Mouse (Mus musculus) G1E-ER4 (cell line): ENCODE results near the gene Zfp637. TPM values are rescaled to one million over a fixed set of nuclear protein-coding genes. Genes with fewer than 3 reads are reported as not detected.

Source experiments
- GATA1 ChIP-seq: IDR thresholded peaks from one replicate; pipeline ENCODE4 v1.8.0; 2012; ENCODE audit warnings: low read length, inconsistent platforms
- polyA plus RNA-seq: library from polyadenylated mRNA; stranded (reverse); fragments of >175 nt; gene quantifications from 2 replicates; pipeline ENCODE4 v1.2.3, GENCODE M21; 2012

The Zfp637 gene
- polyA plus RNA-seq, 1 experiment, result 13.2 TPM

DNA sequence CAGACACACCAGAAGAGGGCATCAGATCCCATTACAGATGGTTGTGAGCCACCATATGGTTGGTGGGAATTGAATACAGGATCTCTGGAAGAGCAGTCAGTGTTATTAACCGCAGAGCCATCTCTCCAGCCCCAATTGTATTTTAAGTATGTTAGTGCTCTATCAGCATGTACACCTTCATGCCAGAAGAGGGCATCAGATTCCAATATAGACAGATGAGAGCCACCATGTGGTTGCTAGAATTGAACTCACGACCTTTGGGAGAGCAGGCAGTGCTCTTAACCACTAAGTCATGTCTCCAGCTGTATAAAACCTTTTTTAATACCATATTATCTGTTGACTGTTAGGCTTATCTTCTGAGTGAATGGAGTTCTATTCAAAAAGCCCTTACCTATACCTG lies 10.8 kb downstream of the Zfp637 start:
- no peak for TF ChIP-seq GATA1

DNA sequence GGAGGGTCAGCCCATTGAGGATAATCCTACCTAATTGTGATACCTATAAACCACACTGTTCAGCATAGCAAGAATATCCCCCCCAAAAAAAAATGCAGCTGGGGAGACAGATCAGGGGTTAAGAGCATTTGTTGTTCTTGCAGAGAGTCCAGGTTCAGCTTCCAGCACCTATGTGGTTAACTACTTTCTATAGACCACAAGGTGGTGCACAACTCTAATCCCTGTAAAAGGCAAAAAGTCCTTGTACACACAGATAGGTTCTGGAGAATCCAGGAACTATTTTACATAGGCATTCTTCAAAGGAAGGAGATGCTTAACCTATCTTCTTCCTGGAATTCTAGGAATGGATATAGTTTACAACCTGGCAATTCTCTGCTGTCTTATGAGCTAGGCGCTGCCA lies 17.0 kb downstream of the Zfp637 start:
- TF ChIP-seq GATA1, result no peak

DNA sequence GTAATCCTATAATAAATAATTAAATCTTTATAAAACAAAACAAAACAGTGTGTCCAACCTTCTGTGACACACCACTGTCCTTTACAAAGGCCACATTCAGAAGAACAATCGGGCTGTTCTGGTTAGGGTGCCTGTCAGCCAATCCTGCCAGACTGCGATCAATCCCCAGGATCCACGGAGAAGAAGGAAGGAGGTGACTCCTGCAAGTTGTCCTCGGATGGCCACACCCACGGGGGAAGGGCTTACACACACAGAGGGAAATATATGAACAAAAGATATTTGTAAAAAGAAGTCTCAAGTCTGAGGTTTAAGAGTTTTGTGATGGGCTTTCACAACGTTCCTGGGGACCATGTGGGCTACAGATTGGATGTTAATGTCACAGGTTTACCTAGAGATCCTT lies 20.9 kb downstream of the Zfp637 start, which contains the start of gene Zfp239:
Gene Zfp239, plus strand, starts transcription at position 253 of the 400 bp plus-strand sequence.
- no peak for TF ChIP-seq GATA1

DNA sequence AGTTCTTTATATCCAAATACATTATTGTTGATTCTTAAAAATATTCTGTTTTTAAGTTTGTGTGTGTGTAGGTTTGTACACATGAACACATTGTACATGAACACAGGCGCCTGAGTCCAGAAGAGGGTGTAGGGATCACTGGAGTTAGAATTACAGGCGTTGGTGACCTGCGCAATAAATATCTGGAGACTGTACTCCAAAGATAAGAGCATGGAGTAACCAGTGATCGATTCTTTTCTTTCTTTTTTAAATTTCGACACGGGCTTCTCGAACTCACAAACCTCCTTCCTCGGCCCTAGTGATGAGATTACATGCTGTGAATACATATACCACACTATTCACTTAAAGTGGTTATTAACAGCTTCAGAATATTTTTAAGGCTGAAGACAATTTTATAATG lies 21.5 kb downstream of the Zfp637 start:
- TF ChIP-seq GATA1, result no peak

DNA sequence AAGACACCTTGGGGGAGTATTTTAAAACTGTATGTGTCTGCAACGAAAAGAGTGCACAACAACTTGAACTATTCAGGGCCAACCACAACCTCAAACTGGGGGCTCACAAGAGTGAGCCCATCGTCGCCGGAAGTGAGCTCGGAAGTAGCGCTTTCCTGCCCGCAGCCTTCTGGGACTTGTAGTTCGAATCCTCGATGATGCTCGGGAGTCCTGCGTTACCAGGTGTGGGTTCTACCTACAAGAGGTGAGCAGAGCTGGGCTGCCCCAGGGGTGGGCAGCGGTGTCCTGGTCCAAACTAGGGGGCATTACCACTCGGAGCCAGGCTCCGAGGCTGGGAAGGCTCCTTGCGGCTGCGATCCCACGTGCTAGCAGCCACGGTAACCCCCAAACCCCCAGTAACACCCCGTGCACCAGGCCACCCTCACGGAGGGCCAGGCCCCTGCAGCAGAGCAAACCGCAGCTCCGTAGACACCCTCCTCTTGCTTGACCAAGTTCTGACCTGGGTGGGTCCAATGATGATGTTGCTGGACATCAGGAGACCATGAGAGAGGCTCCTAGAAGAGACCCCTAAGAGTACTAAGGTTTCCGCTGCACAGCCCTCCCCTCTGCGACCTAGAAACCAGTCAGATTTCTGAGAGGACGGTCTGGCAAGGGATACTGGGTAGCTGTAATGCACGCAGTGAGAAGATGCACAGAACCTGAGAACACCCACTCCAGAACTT lies 22.1 kb downstream of the Zfp637 start:
- TF ChIP-seq GATA1, result no peak

DNA sequence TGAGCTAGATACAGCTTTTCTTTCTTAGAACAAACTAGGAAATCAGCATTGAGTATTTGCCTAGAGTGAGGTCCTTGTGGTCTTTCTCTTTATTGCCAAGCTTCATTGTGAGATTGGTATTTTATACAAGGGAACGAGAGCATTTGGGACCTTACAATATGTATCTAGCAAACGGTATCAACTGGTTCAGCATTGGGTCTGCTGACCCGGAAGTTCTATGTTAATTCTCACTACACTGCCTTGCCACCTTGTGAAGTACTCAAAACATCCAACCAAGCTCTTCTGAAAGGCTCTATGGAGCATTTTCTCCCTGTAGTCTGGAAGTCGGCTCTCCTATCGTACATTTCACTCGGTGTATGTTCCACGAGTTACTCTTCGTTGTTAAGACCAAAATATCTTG lies 22.8 kb downstream of the Zfp637 start:
- TF ChIP-seq GATA1, result no peak

DNA sequence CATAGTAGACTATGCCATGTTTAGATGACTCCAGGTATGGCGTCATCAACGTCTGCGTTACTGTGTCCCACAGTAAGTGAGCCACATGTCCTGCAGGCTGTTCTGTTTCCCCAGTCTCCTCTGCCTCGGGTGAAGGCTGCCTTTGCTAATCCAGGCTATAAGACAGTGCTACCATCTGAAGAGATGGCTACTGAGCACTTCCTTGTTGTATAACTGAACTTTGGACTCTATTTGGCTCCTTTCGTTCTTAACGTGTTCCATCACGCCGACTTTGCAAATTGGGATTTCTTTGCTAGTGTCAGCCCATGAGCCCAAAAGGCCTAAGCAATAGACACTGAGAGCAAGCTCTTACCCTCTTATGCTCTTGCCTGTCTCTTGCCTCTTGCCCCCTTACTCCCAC lies 27.2 kb downstream of the Zfp637 start:
- TF ChIP-seq GATA1, result no peak

DNA sequence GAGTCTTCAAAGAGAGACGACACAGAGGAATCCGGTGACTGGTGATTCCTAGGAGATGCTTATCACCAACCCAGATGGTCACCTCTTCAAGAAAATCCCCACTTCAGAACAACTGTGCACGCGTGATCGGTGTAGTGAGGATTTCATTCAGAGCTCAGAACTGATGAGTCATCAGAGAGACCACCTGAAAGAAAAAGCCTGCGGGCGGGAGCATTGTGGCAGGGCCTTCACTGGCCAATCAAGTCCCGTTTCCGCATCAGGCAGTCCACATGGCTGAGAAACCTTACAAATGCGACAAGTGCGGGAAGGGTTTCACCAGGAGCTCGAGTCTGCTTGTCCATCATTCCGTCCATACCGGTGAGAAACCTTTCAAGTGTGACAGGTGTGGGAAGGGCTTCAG lies 30.1 kb downstream of the Zfp637 start:
- no peak for TF ChIP-seq GATA1

DNA sequence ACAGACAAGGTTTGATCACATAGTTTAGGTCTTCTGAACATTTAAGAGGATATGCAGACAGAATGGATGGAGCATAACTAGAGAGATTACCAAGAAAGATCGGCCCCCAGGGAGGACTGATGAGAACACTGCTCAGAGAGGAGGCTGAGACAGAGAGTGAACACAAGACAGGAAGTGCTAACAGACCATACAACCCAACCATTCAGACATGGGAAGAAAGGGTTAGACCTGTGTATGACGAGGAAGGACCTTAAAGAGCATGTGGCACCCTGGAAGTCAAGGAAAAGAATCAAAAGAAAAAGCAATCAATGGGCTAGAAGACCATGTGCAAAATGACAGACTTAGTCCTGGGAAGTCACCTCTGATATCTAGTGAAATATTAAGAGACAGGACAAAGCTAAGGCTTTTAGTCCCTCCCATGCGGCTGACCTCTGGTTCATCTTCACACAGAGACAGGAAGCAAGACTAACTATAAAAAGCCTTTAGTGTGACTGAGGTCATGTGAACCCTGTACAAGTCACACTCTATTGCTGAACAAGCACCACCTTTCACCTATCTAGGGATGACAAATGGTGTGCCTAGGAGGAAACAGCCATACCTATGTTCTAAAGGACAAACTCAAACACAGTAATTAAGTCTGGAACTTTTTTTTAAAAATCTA lies 33.8 kb downstream of the Zfp637 start:
- TF ChIP-seq GATA1, result no peak

DNA sequence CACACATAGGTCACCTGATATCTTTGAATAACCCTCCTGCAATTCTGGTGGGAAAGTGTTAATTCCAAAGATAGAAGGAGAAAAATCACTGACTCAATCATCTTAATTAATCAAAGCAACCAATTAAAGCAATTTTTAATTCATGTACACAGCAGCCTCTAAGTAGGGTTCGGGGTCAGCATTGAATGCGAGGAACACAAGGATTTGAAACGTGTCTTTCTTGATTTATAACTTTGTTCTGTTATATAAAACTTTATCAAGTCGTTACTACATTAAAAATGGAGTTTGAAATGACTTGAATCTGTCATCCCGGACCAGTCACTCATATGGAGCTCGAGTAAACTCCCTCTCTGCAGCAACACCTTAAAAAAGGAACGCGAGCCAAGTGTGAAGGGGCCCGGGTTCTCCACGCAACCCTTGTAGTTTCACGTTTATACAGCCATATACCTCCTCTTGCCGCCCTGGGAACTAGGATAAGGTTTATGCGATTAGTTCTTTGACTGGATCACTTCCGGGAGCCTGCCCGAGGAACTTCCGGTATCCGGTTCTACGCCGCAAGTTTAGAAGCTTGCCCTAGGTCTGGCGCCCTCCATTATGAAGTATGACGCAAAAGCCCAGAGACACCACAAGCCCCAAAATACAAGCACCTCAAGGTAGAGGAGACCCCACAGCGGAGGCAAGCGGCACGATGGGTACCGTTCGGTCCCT lies 37.9 kb downstream of the Zfp637 start:
- no peak for TF ChIP-seq GATA1

DNA sequence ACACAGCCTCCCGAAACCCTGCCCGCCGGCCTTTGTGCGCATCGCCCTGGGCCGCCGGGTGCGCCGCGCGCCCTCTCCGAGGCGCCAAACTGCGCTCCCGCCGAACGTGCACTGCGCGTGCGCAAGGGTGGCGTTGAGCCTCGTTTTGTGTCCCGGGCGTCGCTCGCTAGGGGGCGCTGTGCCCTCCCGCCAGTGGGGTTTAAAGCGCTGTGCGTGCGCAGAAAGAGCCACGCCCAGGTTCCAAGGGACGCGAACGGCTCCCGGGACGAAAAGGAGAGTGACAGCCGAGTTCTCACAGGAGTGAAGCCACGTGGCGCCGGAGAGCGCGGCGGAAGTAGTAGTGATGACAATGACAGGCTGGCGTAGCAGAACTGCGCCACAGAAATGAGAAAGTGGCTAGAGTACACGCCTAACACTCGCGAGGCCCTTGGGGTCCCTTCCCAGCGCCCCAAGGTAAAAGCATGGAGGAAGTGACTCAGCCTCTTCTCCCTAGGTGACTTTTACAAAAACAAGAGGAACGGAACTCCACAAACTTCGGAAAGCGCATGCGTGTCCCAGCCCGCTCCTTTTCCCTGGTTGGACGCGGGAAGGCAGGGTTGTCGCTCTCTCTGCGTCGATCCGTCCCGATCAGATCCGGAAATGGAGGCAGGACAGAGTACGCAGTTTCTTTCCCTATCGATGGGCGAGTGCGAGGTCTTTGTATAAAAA lies 38.6 kb downstream of the Zfp637 start:
- TF ChIP-seq GATA1, result no peak

DNA sequence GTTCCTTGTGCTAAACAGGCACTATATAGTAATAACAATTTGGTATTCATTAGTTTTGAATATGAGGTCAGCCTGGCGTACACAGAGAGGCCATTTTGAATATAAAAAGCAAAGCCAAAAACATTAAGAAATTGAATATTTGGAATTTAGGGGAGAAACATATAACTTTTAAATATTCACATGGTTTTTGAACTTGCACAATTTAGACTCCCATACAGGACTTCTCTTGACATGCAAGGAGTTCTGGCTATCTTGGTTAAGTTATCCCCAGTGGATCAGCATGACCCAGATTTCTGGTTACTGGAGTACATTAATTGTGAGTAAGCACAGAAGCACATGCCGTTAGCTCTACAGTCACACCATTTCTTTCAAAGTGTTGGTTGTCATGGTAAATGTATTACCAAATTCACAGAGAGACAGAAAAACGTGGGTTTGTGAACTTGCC lies 39.4 kb downstream of the Zfp637 start:
- no peak for TF ChIP-seq GATA1

DNA sequence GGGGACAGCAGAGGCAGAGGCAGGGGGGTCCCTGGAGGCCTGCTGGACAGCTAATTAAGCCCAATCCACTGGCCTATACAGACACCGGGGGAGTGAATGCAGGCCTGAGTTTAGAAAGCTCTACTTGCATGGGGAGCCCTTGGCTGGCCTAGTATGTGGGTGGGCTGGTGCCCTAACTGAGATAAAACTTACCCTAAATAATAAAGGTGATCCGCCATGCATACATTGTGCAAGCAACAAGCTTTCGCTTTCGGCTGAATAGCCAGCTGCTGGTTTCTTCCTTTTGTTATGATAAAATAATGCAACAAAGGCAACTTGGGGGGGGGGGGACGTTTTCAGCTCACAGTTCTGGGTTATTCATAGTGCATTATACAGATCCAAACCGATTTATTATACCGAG lies 40.2 kb downstream of the Zfp637 start:
- TF ChIP-seq GATA1, result no peak

DNA sequence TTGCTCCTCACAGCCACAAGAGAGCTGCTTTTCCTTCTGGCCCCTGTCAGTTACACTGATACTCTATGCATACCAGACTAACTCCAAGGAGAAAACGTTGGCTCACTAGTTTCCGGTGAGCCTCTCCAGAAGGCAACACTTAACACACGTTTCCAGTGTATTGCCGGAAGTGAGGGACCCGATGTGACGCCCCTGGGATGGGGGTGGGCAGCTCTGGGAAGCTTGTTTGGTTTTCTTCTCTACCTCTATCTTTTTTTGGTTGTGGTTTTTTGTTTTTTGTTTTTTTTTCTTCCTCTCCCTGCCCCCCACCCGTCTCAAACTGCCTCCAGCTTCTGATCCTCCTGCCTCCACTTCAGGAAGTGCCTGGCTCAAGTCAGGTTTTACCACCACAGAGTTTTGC lies 41.0 kb downstream of the Zfp637 start:
- no peak for TF ChIP-seq GATA1

DNA sequence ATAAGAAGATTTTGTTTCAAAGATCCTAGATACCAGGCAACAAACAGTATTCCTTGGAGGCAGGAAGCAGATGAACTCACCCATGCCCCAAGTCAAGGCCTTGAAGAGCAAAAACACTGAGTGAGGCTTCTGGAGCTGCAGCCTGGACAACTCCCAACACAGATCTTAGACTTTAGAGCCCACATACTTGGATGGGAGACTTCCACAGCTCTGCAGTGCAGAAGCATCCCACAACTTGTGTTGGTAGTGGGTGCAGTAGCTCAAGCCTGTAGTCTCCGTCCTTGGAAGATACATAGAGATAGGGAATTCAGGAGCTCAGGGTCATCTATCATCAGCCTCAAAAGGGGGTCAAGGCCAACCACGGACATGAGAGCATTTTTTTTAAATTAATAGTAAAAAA lies 45.0 kb downstream of the Zfp637 start:
- no peak for TF ChIP-seq GATA1

DNA sequence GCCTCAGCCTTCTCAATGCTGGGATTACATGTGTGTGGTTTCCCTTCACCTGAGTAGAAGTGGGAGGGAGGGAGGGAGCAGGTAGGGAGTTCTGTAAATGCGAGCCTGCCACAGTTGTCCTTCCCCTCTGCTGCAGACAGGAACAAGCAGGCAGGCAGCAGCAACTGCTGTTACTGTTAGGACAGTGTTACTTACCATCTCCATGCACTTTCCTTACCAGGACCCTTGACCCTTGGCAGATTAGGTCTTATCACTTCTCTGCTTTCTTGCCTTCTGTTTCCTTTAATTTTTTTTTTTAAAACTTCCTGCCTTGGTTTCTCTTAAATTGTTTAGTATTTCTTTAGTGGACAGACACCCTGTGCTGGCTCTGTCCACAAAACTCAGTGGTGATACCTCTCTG lies 47.1 kb downstream of the Zfp637 start:
- TF ChIP-seq GATA1, result no peak
